Comparison of ENCODE assay signal across 8 mouse cellular contexts in genomic region chr12:118846221-118846620, GRCm38 (mm10). TPM values are rescaled to one million over a fixed set of nuclear protein-coding genes. Genes with fewer than 3 reads are reported as not detected.
A peak's percentile ranks its signal among the peaks of the same experiment; 100 is the strongest.
DNase-seq lines count a peak whose midpoint lies in the region; ATAC-seq and TF ChIP-seq lines count a peak whose summit lies in the region.

TSS of gene Sp8 (plus strand) at chr12:118846329.

- H3K4me3 ChIP-seq in left cerebral cortex, adult 2 months = peak within 1 kb of the TSS; percentile 26
- peak within 1 kb of the TSS; percentile 62 for H3K4me3 ChIP-seq in embryonic facial prominence, embryonic 10.5 days
- H3K4me3 ChIP-seq in intestine, embryonic 14.5 days (ENCODE audit: low read depth, low read length) = peak within 1 kb of the TSS; percentile 30
- H3K4me3 ChIP-seq in neural tube, embryonic 12.5 days = peak within 1 kb of the TSS; percentile 38

- no peaks in the 10 kb centered on the region for H3K9me3 ChIP-seq in embryonic facial prominence, embryonic 10.5 days
- no peaks in the 10 kb centered on the region for H3K9me3 ChIP-seq in intestine, embryonic 14.5 days (ENCODE audit: control insufficient read depth, low read length)
- H3K9me3 ChIP-seq in neural tube, embryonic 12.5 days = no peaks in the 10 kb centered on the region

- intact Hi-C loops in left cerebral cortex, adult 2 months (cut with DNase I) = no loop called here

- peaks cover 33% of the 10 kb centered on the region for H3K4me1 ChIP-seq in embryonic facial prominence, embryonic 10.5 days
- H3K4me1 ChIP-seq in intestine, embryonic 14.5 days (replicated peaks; ENCODE audit: control insufficient read depth, insufficient read depth, low read length) = peaks cover 6% of the 10 kb centered on the region; the same call in 1 of the 2 replicates
- H3K4me1 ChIP-seq in neural tube, embryonic 12.5 days = peaks cover 35% of the 10 kb centered on the region

- H3K9ac ChIP-seq in intestine, embryonic 14.5 days (ENCODE audit: low read length) = no peak within 1 kb of the TSS
- peak within 1 kb of the TSS; percentile 30; the same call in 1 of the 2 replicates for H3K9ac ChIP-seq in neural tube, embryonic 12.5 days

- under 1% methylated on average over 6 of the region's 6 CpGs for WGBS in embryonic facial prominence, embryonic 10.5 days
- 3% methylated on average over 6 of the region's 6 CpGs for WGBS in intestine, embryonic 14.5 days
- 2% methylated on average over 6 of the region's 6 CpGs for whole genome bisulfite sequencing in neural tube, embryonic 12.5 days

- H3K27ac ChIP-seq in left cerebral cortex, adult 2 months = no peak within 1 kb of the TSS
- H3K27ac ChIP-seq in embryonic facial prominence, embryonic 10.5 days (replicated peaks) = peak within 1 kb of the TSS; percentile 64
- H3K27ac ChIP-seq in intestine, embryonic 14.5 days (ENCODE audit: low read depth) = no peak within 1 kb of the TSS
- H3K27ac ChIP-seq in neural tube, embryonic 12.5 days = no peak within 1 kb of the TSS

- no peak for TF ChIP-seq CTCF in left cerebral cortex, adult 2 months (IDR thresholded peaks at IDR 0.05)

- no peak for ATAC-seq in intestine, embryonic 14.5 days (replicated peaks; ENCODE audit: low FRiP score, low TSS enrichment, low read depth)
- no peak for ATAC-seq in neural tube, embryonic 12.5 days (ENCODE audit: low FRiP score, low read depth)

- H3K27me3 ChIP-seq in embryonic facial prominence, embryonic 10.5 days (replicated peaks; ENCODE audit: low read depth, poor library complexity, severe bottlenecking) = peaks cover 100% of the 10 kb centered on the region
- H3K27me3 ChIP-seq in intestine, embryonic 14.5 days (replicated peaks; ENCODE audit: control insufficient read depth, insufficient read depth, low read length) = peaks cover 98% of the 10 kb centered on the region
- peaks cover 90% of the 10 kb centered on the region for H3K27me3 ChIP-seq in neural tube, embryonic 12.5 days (replicated peaks)

- peak within 1 kb of the TSS; percentile 56 for H3K4me2 ChIP-seq in intestine, embryonic 14.5 days (ENCODE audit: low read length)
- peak within 1 kb of the TSS; percentile 68 for H3K4me2 ChIP-seq in neural tube, embryonic 12.5 days (replicated peaks)

- no peak for DNase-seq in left cerebral cortex, adult 2 months (ENCODE audit: extremely low spot score in 1 of 2, low spot score in 2 of 2)
- DNase-seq in left cerebral cortex, adult 11 months (ENCODE audit: low spot score) = no peak
- DNase-seq in embryonic facial prominence, embryonic 10.5 days (ENCODE audit: low spot score) = peak; percentile 42
- DNase-seq in intestine, embryonic 14.5 days (ENCODE audit: low spot score) = no peak
- no peak for DNase-seq in right cerebral cortex, adult 2 months (ENCODE audit: low spot score in 2 of 2)
- DNase-seq in adrenal gland, postnatal 36 days = no peak
- no peak for DNase-seq in cerebellum, adult 9-10 months

- no peaks in the 10 kb centered on the region for H3K36me3 ChIP-seq in embryonic facial prominence, embryonic 10.5 days (replicated peaks)
- no peaks in the 10 kb centered on the region for H3K36me3 ChIP-seq in intestine, embryonic 14.5 days (ENCODE audit: control insufficient read depth, insufficient read depth, low read length)
- H3K36me3 ChIP-seq in neural tube, embryonic 12.5 days = no peaks in the 10 kb centered on the region

RNA-seq across cellular contexts. Expression of gene Sp8, which starts in this region (rescaled TPM):
- 1 to 10 TPM; 1.7 to 2.3 TPM for total RNA-seq in left cerebral cortex, adult 2 months (2021)
- 7.2 and 8.1 TPM in 2 replicates for polyA plus RNA-seq in embryonic facial prominence, embryonic 10.5 days (2016; fragmentation: Nextera tagmentation; extraction: Ambion mirVana)
- polyA plus RNA-seq in intestine, embryonic 14.5 days (2014; fragmentation: Nextera tagmentation; extraction: Ambion mirVana) = not detected in 2 replicates
- 6.3 and 7.4 TPM in 2 replicates for polyA plus RNA-seq in neural tube, embryonic 12.5 days (2016; fragmentation: Nextera tagmentation; extraction: Ambion mirVana)
- total RNA-seq in adrenal gland, postnatal 36 days (2021) = not detected
